Mouse (Mus musculus) forebrain, embryonic 11.5 days (tissue): ENCODE results near the gene Ewsr1. TPM values are rescaled to one million over a fixed set of nuclear protein-coding genes. Genes with fewer than 3 reads are reported as not detected.

ENCODE experiments used
- ATAC-seq: fragments of 200-750 bp; cut with Nextera tagmentation; replicated peaks from 2 replicates; pipeline ENCODE4 v1.8.0; 2017; ENCODE audit warnings: moderate TSS enrichment; ENCODE audit not compliant: low FRiP score
- DNase-seq: peaks from one replicate; pipeline ENCODE4 v3.0.0-alpha.2; 2017; ENCODE audit warnings: low spot score
- H3K27ac ChIP-seq: fragments of 300-500 bp; sonication (generic); 2 replicates; pipeline ENCODE4 v1.5.1; 2014; ENCODE audit warnings: low read depth, low read length
- H3K27me3 ChIP-seq: fragments of 300-500 bp; sonication (generic); 2 replicates; pipeline ENCODE4 v1.6.1; 2014; ENCODE audit warnings: mild to moderate bottlenecking, low read length, mixed read lengths; ENCODE audit not compliant: control insufficient read depth, insufficient read depth
- H3K36me3 ChIP-seq: fragments of 300-500 bp; sonication (generic); 2 replicates; pipeline ENCODE4 v1.6.1; 2014; ENCODE audit warnings: mild to moderate bottlenecking, low read length, moderate library complexity, mixed read lengths; ENCODE audit not compliant: control insufficient read depth, insufficient read depth
- H3K4me1 ChIP-seq: fragments of 300-500 bp; sonication (generic); replicated peaks from 2 replicates; pipeline ENCODE4 v1.6.1; 2014; ENCODE audit warnings: low read length, mixed read lengths; ENCODE audit not compliant: control insufficient read depth, insufficient read depth
- H3K4me2 ChIP-seq: fragments of 300-500 bp; sonication (generic); 2 replicates; pipeline ENCODE4 v1.6.1; 2014; ENCODE audit warnings: low read depth, mild to moderate bottlenecking, low read length, moderate library complexity, mixed read lengths; ENCODE audit not compliant: severe bottlenecking
- H3K4me3 ChIP-seq: fragments of 300-500 bp; sonication (generic); 2 replicates; pipeline ENCODE4 v1.5.1; 2014; ENCODE audit warnings: low read depth, low read length
- H3K9ac ChIP-seq: fragments of 300-500 bp; sonication (generic); 2 replicates; pipeline ENCODE4 v1.6.1; 2014; ENCODE audit warnings: low read length
- H3K9me3 ChIP-seq: fragments of 300-500 bp; sonication (generic); 2 replicates; pipeline ENCODE4 v1.6.1; 2016; ENCODE audit warnings: low read length, mixed read lengths; ENCODE audit not compliant: control insufficient read depth
- WGBS: fragments of 180-500 bp; shearing (Covaris S2); extraction: QIAGEN DNeasy Blood & Tissue Kit; methylation state at CpG from one replicate; pipeline ENCODE4 v1.1.7; 2014; 5-methylcytosine and 5-hydroxymethylcytosine counted together
- polyA plus RNA-seq: library from polyadenylated mRNA; unstranded; fragments of >200 nt; fragmentation: Nextera tagmentation; extraction: Ambion mirVana; gene quantifications from 2 replicates; pipeline ENCODE4 v1.2.1, GENCODE M21; 2014

Ewsr1 gene
- polyA plus RNA-seq, 1 experiment from 2014 or later, result 509 TPM

GRCm38 (mm10) chr11:5101641-5102040 lies 2.6 kb upstream of the Ewsr1 start:
- 84% methylated on average over 6 of the region's 6 CpGs for WGBS
- no peaks in the 10 kb centered on the region for H3K27me3 ChIP-seq
- ATAC-seq (no peak), DNase-seq (peak; percentile 49)
- H3K4me2 ChIP-seq, result no peak overlapping the region
- no peaks in the 10 kb centered on the region for H3K36me3 ChIP-seq
- no peak overlapping the region for H3K4me3 ChIP-seq
- H3K27ac ChIP-seq, result no peak overlapping the region
- H3K9ac ChIP-seq, result no peak overlapping the region
- H3K4me1 ChIP-seq, result no peaks in the 10 kb centered on the region; the same call in 1 of the 2 replicates
- H3K9me3 ChIP-seq, result no peaks in the 10 kb centered on the region

GRCm38 (mm10) chr11:5100801-5101200 lies 1.7 kb upstream of the Ewsr1 start:
- peak; percentile 54 for DNase-seq
- no peak overlapping the region for H3K27ac ChIP-seq
- H3K4me1 ChIP-seq, result peaks cover 2% of the 10 kb centered on the region; the same call in 1 of the 2 replicates
- H3K9ac ChIP-seq, result no peak overlapping the region
- WGBS, result 60% methylated on average over 5 of the region's 5 CpGs
- H3K9me3 ChIP-seq, result no peaks in the 10 kb centered on the region
- no peak overlapping the region; the same call in 1 of the 2 replicates for H3K4me3 ChIP-seq
- peak overlapping the region; percentile 87 for H3K4me2 ChIP-seq
- no peaks in the 10 kb centered on the region for H3K36me3 ChIP-seq
- ATAC-seq, result no peak
- no peaks in the 10 kb centered on the region for H3K27me3 ChIP-seq

- no peaks in the 10 kb centered on the region for H3K27me3 ChIP-seq
- no peak for ATAC-seq
- DNase-seq, result no peak
- WGBS, result 4% methylated on average over 7 of the region's 7 CpGs
- no peaks in the 10 kb centered on the region for H3K9me3 ChIP-seq
- H3K27ac ChIP-seq, result peak overlapping the region; percentile 90; the same call in 1 of the 2 replicates
- peak overlapping the region; percentile 100 for H3K4me3 ChIP-seq
- peak overlapping the region; percentile 87 for H3K4me2 ChIP-seq
- no peaks in the 10 kb centered on the region for H3K36me3 ChIP-seq
- peak overlapping the region; percentile 99 for H3K9ac ChIP-seq
- peaks cover 3% of the 10 kb centered on the region; the same call in 1 of the 2 replicates for H3K4me1 ChIP-seq
These were observed 1.2 kb upstream of the Ewsr1 start for GRCm38 (mm10) chr11:5100283-5100682.

- under 1% methylated on average over 31 of the region's 31 CpGs for WGBS
- ATAC-seq, result peak; percentile 77
These were observed 614 bp upstream of the Ewsr1 start for GRCm38 (mm10) chr11:5099576-5100183.

GRCm38 (mm10) chr11:5098035-5098735 lies 881 bp downstream of the Ewsr1 start:
- H3K4me3 ChIP-seq, result peak overlapping the region; percentile 100

More at GRCm38 (mm10) chr11:5099576-5100183, 614 bp upstream of the Ewsr1 start:
- H3K4me2 ChIP-seq, result peak overlapping the region; percentile 87
- no peaks in the 10 kb centered on the region for H3K9me3 ChIP-seq
- H3K36me3 ChIP-seq, result no peaks in the 10 kb centered on the region
- peak overlapping the region; percentile 99 for H3K9ac ChIP-seq
- H3K27me3 ChIP-seq, result no peaks in the 10 kb centered on the region
- H3K4me1 ChIP-seq, result peaks cover 3% of the 10 kb centered on the region; the same call in 1 of the 2 replicates
- peak; percentile 91 for DNase-seq
- peak overlapping the region; percentile 90 for H3K27ac ChIP-seq
- peak overlapping the region; percentile 100 for H3K4me3 ChIP-seq

GRCm38 (mm10) chr11:5096480-5097020 lies 2.5 kb downstream of the Ewsr1 start:
- Histone ChIP-seq H3K4me1 (peaks cover 3% of the 10 kb centered on the region; the same call in 1 of the 2 replicates), H3K27me3 (no peaks in the 10 kb centered on the region), H3K4me2 (peak overlapping the region; percentile 87; the same call in 1 of the 2 replicates), H3K9me3 (no peaks in the 10 kb centered on the region), H3K4me3 (peak overlapping the region; percentile 100), H3K27ac (no peak overlapping the region), H3K9ac (no peak overlapping the region), H3K36me3 (peaks cover 5% of the 10 kb centered on the region; the same call in 1 of the 2 replicates)
- 80% methylated on average over 8 of the region's 8 CpGs for WGBS
- DNase-seq, result no peak
- ATAC-seq, result no peak

More at GRCm38 (mm10) chr11:5098035-5098735, 881 bp downstream of the Ewsr1 start:
- Histone ChIP-seq H3K9ac (peak overlapping the region; percentile 99), H3K36me3 (no peaks in the 10 kb centered on the region), H3K9me3 (no peaks in the 10 kb centered on the region), H3K4me2 (peak overlapping the region; percentile 87), H3K27ac (peak overlapping the region; percentile 90), H3K4me1 (peaks cover 3% of the 10 kb centered on the region; the same call in 1 of the 2 replicates), H3K27me3 (no peaks in the 10 kb centered on the region)
- ATAC-seq, result peak; percentile 15
- DNase-seq, result no peak
- under 1% methylated on average over 43 of the region's 44 CpGs for WGBS

GRCm38 (mm10) chr11:5095877-5096276 lies 3.2 kb downstream of the Ewsr1 start:
- ATAC-seq (no peak), DNase-seq (no peak)
- Histone ChIP-seq H3K4me2 (no peak overlapping the region), H3K36me3 (peaks cover 7% of the 10 kb centered on the region; the same call in 1 of the 2 replicates), H3K9me3 (no peaks in the 10 kb centered on the region), H3K4me3 (no peak overlapping the region), H3K9ac (no peak overlapping the region), H3K27ac (no peak overlapping the region), H3K27me3 (no peaks in the 10 kb centered on the region), H3K4me1 (peaks cover 3% of the 10 kb centered on the region; the same call in 1 of the 2 replicates)
- WGBS, result 91% methylated on average over 5 of the region's 5 CpGs

- Histone ChIP-seq H3K9ac (no peak overlapping the region), H3K27me3 (no peaks in the 10 kb centered on the region), H3K36me3 (peaks cover 21% of the 10 kb centered on the region; the same call in 1 of the 2 replicates), H3K4me2 (no peak overlapping the region), H3K27ac (no peak overlapping the region), H3K4me1 (peaks cover 3% of the 10 kb centered on the region; the same call in 1 of the 2 replicates), H3K4me3 (no peak overlapping the region), H3K9me3 (no peaks in the 10 kb centered on the region)
- ATAC-seq, result no peak
- no peak for DNase-seq
- 56% methylated on average over 2 of the region's 2 CpGs for WGBS
These were observed 7.4 kb downstream of the Ewsr1 start for GRCm38 (mm10) chr11:5091706-5092105.
